Mouse (Mus musculus) liver, embryonic 14.5 days (tissue): ENCODE measurements around the gene Gpr162. TPM values are rescaled to one million over a fixed set of nuclear protein-coding genes. Genes with fewer than 3 reads are reported as not detected.

ENCODE experiments used
- ATAC-seq: fragments of 200-750 bp; cut with Nextera tagmentation; 2 replicates; pipeline ENCODE4 v1.8.0; 2017; ENCODE audit warnings: moderate number of reproducible peaks, mild to moderate bottlenecking, moderate library complexity; ENCODE audit not compliant: insufficient read depth
- DNase-seq, 3 experiments: peaks; one replicate each; pipeline ENCODE4 v3.0.0-alpha.2; 2012 to 2013; ENCODE audit warnings: low read depth in 3 of 3, low spot score in 3 of 3
- H3K27ac ChIP-seq: fragments of 300-500 bp; sonication (generic); 2 replicates; pipeline ENCODE4 v1.5.1; 2014; ENCODE audit warnings: moderate library complexity, mild to moderate bottlenecking, control low read depth, inconsistent platforms
- H3K27me3 ChIP-seq: fragments of 300-500 bp; sonication (generic); 2 replicates; pipeline ENCODE4 v1.6.1; 2014; ENCODE audit warnings: mild to moderate bottlenecking, low read length, moderate library complexity; ENCODE audit not compliant: control insufficient read depth, insufficient read depth
- H3K36me3 ChIP-seq: fragments of 300-500 bp; sonication (generic); replicated peaks from 2 replicates; pipeline ENCODE4 v1.6.1; 2014; ENCODE audit warnings: low read depth; ENCODE audit not compliant: control insufficient read depth, insufficient read depth
- H3K4me1 ChIP-seq, 2 experiments: fragments of 200-500 bp in 1 of 2; fragments of 300-500 bp in 1 of 2; sonication (generic) in 1 of 2; replicated peaks; 2 replicates each; pipeline ENCODE4 v1.6.1; 2012 to 2014; ENCODE audit warnings: antibody characterized with exemption in 1 of 2, inconsistent platforms in 1 of 2, low read length in 1 of 2; ENCODE audit not compliant: control insufficient read depth in 2 of 2, insufficient read depth in 2 of 2
- H3K4me2 ChIP-seq: fragments of 300-500 bp; sonication (generic); 2 replicates; pipeline ENCODE4 v1.6.1; 2014; ENCODE audit warnings: low read depth, mild to moderate bottlenecking, control low read depth, moderate library complexity
- H3K4me3 ChIP-seq, 2 experiments: fragments of 200-500 bp in 1 of 2; fragments of 300-500 bp in 1 of 2; sonication (generic) in 1 of 2; 2 replicates each; pipeline ENCODE4 v1.5.1; 2012 to 2014; ENCODE audit warnings: low read depth in 2 of 2, low read length in 2 of 2, mild to moderate bottlenecking in 2 of 2, control low read depth in 1 of 2, inconsistent platforms in 1 of 2, moderate library complexity in 1 of 2; ENCODE audit not compliant: insufficient read depth in 1 of 2
- H3K9ac ChIP-seq: fragments of 300-500 bp; sonication (generic); replicated peaks from 2 replicates; pipeline ENCODE4 v1.6.1; 2014; ENCODE audit warnings: mild to moderate bottlenecking, control low read depth, moderate library complexity
- H3K9me3 ChIP-seq: fragments of 300-500 bp; sonication (generic); 2 replicates; pipeline ENCODE4 v1.6.1; 2016; ENCODE audit warnings: low read length, mixed read lengths; ENCODE audit not compliant: control insufficient read depth
- CTCF ChIP-seq: IDR thresholded peaks from 2 replicates; pipeline ENCODE4 v1.5.1; 2016; ENCODE audit warnings: antibody characterized with exemption, low read depth, control low read depth
- EP300 ChIP-seq: IDR thresholded peaks from 2 replicates; pipeline ENCODE4 v1.6.1; 2016; ENCODE audit warnings: antibody characterized with exemption, low read depth
- WGBS: fragments of 180-500 bp; shearing (Covaris S2); extraction: QIAGEN DNeasy Blood & Tissue Kit; methylation state at CpG from one replicate; pipeline ENCODE4 v1.1.7; 2014; ENCODE audit not compliant: insufficient replicate concordance; 5-methylcytosine and 5-hydroxymethylcytosine counted together
- polyA plus RNA-seq, 2 experiments: library from polyadenylated mRNA; depleted of rRNA in 1 of 2; stranded (reverse) in 1 of 2; unstranded in 1 of 2; fragments of >200 nt; fragmentation: Nextera tagmentation in 1 of 2; extraction: Ambion mirVana in 1 of 2; gene quantifications; 2 replicates each; pipeline versions ENCODE4 v1.2.1 to v1.2.3; 2012 to 2014

Gene Gpr162
- polyA plus RNA-seq, 2 experiments = 0.03 TPM; not detected in 1

DNA sequence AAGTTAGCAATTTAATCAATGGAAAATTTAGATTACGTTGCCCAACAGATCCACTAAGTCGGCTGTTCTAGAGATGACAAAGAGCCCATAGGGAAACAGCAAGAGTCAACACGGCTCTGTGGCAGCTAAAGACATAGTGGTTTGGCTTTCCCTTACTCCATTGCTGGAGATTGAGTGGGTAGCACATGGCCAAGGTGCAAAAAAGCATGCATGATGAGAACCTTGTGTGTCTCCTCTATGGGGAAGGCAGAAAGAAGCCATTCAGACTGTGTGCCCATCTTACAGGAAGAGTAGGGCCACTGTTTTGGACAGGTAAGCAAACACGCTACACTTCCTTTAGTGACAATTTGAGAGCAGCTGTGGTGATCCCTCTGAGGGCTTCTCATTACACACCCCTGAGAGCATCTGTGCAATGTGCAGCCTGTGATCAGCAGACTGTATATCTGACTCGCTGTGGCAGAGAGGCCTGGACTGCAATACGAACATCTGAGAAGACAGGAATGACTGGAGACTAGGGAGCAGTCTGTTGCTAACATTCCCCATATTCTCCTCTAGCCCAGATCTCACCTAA is 24.9 kb upstream of the Gpr162 start:
- no peak for ATAC-seq
- H3K4me2 ChIP-seq = no peak overlapping the region
- no peaks in the 10 kb centered on the region for H3K9me3 ChIP-seq
- H3K4me1 ChIP-seq = no peaks in the 10 kb centered on the region
- H3K4me3 ChIP-seq = no peak overlapping the region
- TF ChIP-seq CTCF (no peak), EP300 (no peak)
- 71% methylated on average over 6 of the region's 6 CpGs for WGBS
- DNase-seq = no peak
- H3K27ac ChIP-seq = no peak overlapping the region
- H3K27me3 ChIP-seq = no peaks in the 10 kb centered on the region
- H3K36me3 ChIP-seq = no peaks in the 10 kb centered on the region
- H3K9ac ChIP-seq = no peak overlapping the region

DNA sequence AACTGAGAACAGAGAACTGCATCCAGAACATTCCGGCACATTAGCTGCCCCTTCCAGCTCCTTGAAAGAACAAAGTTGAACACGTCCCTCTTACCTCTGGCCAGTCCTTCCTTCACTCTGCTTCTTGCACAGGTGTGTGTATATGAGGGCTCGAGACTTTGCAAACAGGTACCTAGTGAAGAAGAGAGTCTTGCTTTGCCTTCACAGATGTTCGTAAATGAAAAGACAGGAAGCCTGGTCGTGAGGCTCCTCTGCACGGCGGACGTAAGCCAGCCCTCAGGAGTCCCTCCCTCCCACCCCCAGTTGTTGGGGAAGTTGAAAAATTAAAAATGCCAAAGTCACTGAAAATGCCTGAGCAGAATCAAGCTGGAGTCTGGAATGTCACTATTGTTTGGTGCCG is 24.2 kb upstream of the Gpr162 start, which contains the start of gene Cd4:
TSS of gene Cd4 (minus strand) at position 236 of the 400 bp plus-strand sequence.
- Histone ChIP-seq H3K4me1 (no peaks in the 10 kb centered on the region), H3K9ac (no peak within 1 kb of the TSS), H3K4me2 (no peak within 1 kb of the TSS), H3K4me3 (no peak within 1 kb of the TSS), H3K27me3 (no peaks in the 10 kb centered on the region), H3K36me3 (no peaks in the 10 kb centered on the region), H3K9me3 (no peaks in the 10 kb centered on the region), H3K27ac (no peak within 1 kb of the TSS)
- TF ChIP-seq CTCF (no peak), EP300 (no peak)
- ATAC-seq (no peak), DNase-seq (no peak)
- WGBS = 53% methylated on average over 9 of the region's 9 CpGs

DNA sequence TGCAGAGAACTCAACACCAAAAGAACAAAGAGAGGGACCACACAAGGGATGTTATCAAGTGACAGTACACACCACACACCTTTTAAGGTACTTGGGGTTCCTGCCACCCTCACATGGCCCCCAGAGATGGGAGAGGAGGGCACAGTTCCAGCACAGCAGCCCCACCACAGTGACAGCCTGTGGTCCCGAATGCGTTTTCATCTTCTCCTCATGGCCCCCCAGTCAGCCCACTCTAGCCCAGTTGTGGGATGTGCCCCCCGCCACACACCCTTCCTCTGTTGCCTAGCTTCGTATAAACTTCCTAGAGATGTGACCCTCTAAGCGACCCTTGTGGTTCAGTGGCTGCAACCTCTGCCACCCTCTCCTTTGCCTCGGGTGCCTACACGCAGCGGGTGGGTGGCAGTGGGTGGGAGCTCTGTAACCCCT is 22.2 kb upstream of the Gpr162 start:
- DNase-seq (no peak), ATAC-seq (no peak)
- Histone ChIP-seq H3K4me3 (no peak overlapping the region), H3K9ac (no peak overlapping the region), H3K27me3 (no peaks in the 10 kb centered on the region), H3K36me3 (no peaks in the 10 kb centered on the region), H3K9me3 (no peaks in the 10 kb centered on the region), H3K4me2 (no peak overlapping the region), H3K4me1 (no peaks in the 10 kb centered on the region), H3K27ac (no peak overlapping the region)
- 70% methylated on average over 8 of the region's 8 CpGs for WGBS
- TF ChIP-seq EP300 (no peak), CTCF (no peak)

DNA sequence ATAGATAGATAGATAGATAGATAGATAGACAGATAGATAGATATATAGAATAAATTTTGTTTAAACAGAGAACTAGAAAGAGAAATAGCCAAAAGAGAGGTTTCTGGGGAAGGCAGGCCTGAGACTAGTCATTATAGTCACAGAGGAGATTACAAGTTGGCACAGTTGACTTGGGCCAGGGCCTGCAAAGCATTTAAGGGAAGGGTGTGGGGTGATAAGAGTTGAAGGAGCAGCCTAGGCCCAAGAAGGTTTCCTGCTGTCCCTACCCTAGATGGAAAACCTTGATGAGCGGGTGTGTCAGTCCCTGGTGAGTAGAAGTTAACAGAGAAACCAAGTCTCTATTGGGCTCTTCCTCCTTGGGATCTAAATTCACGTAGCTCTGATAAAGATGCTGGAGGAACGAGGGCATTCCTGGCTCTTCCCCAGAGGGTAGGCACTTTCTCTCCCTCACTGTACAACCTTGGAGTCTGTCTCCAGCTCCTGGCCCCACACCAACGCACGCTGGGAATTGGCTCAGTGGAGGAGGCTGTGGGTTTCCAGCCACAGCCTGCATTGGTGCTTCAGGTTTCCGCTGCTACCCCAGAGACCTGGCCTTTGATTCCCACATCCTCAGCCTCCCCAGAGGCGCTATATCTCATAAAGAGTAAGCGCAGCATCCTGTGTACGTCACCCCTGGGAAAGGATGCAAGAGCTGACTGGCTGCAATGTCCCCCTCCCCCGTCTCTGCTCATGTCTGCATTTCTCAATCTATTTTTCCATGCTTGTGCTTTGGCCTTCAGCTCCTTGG is 21.1 kb upstream of the Gpr162 start:
- no peaks in the 10 kb centered on the region for H3K27me3 ChIP-seq
- no peak for DNase-seq
- H3K4me2 ChIP-seq = no peak overlapping the region
- H3K4me3 ChIP-seq = no peak overlapping the region
- no peaks in the 10 kb centered on the region for H3K36me3 ChIP-seq
- H3K9ac ChIP-seq = no peak overlapping the region
- ATAC-seq = no peak
- TF ChIP-seq EP300 = no peak
- TF ChIP-seq CTCF = no peak
- H3K27ac ChIP-seq = no peak overlapping the region
- H3K9me3 ChIP-seq = no peaks in the 10 kb centered on the region
- H3K4me1 ChIP-seq = no peaks in the 10 kb centered on the region
- 49% methylated on average over 10 of the region's 10 CpGs for WGBS

DNA sequence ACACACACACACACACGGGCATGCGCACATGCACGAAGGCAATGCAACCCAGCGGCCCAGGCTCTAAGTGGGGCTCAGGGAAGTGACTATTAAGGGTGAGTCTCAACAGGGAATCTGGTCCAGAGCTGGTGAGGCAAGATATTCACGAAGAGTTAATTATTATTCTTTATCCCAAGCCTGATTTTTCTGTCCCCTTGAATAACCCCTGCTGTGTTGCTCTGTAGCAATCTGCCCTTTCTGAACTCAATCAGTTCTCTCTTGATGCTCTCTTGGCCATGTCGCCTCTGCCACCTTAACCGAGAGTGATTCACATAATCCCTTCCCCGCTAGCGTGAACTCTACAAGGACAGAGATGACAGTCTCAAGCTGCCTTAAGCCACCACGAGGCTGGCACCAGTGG is 19.6 kb upstream of the Gpr162 start:
- no peaks in the 10 kb centered on the region for H3K27me3 ChIP-seq
- no peaks in the 10 kb centered on the region for H3K4me1 ChIP-seq
- TF ChIP-seq CTCF (no peak), EP300 (no peak)
- no peak overlapping the region for H3K4me2 ChIP-seq
- no peak overlapping the region for H3K9ac ChIP-seq
- 70% methylated on average over 10 of the region's 10 CpGs for WGBS
- ATAC-seq (no peak), DNase-seq (no peak)
- H3K9me3 ChIP-seq = no peaks in the 10 kb centered on the region
- H3K36me3 ChIP-seq = no peaks in the 10 kb centered on the region
- H3K4me3 ChIP-seq = no peak overlapping the region
- H3K27ac ChIP-seq = no peak overlapping the region
